Mouse (Mus musculus) midbrain, embryonic 15.5 days (tissue): Measurements from ENCODE around the gene Smyd3. TPM values are rescaled to one million over a fixed set of nuclear protein-coding genes. Genes with fewer than 3 reads are reported as not detected.

ENCODE experiments used
- ATAC-seq: fragments of 200-750 bp; cut with Nextera tagmentation; replicated peaks from 2 replicates; pipeline ENCODE4 v1.8.0; 2017; ENCODE audit warnings: moderate TSS enrichment
- H3K27ac ChIP-seq: fragments of 300-500 bp; sonication (generic); 2 replicates; pipeline ENCODE4 v1.5.1; 2015; ENCODE audit warnings: mild to moderate bottlenecking, inconsistent platforms
- H3K27me3 ChIP-seq: fragments of 300-500 bp; sonication (generic); replicated peaks from 2 replicates; pipeline ENCODE4 v1.6.1; 2015; ENCODE audit warnings: inconsistent platforms
- H3K36me3 ChIP-seq: fragments of 300-500 bp; sonication (generic); replicated peaks from 2 replicates; pipeline ENCODE4 v1.6.1; 2015; ENCODE audit warnings: inconsistent platforms
- H3K4me1 ChIP-seq: fragments of 300-500 bp; sonication (generic); 2 replicates; pipeline ENCODE4 v1.6.1; 2015; ENCODE audit warnings: inconsistent platforms
- H3K4me2 ChIP-seq: fragments of 300-500 bp; sonication (generic); 2 replicates; pipeline ENCODE4 v1.6.1; 2015; ENCODE audit warnings: inconsistent platforms, mild to moderate bottlenecking, moderate library complexity
- H3K4me3 ChIP-seq: fragments of 300-500 bp; sonication (generic); 2 replicates; pipeline ENCODE4 v1.5.1; 2015; ENCODE audit warnings: mild to moderate bottlenecking, inconsistent platforms
- H3K9ac ChIP-seq: fragments of 300-500 bp; sonication (generic); 2 replicates; pipeline ENCODE4 v1.6.1; 2015; ENCODE audit warnings: mild to moderate bottlenecking, inconsistent platforms
- H3K9me3 ChIP-seq: fragments of 300-500 bp; sonication (generic); 2 replicates; pipeline ENCODE4 v1.6.1; 2016; ENCODE audit warnings: inconsistent platforms
- WGBS: fragments of 180-500 bp; shearing (Covaris S2); methylation state at CpG from one replicate; pipeline ENCODE4 v1.1.7; 2015; ENCODE audit warnings: mixed read lengths; 5-methylcytosine and 5-hydroxymethylcytosine counted together
- polyA plus RNA-seq: library from polyadenylated mRNA; unstranded; fragments of >200 nt; fragmentation: Nextera tagmentation; extraction: Ambion mirVana; gene quantifications from 2 replicates; pipeline ENCODE4 v1.2.1, GENCODE M21; 2015

Smyd3 gene
- 23.5 and 24.8 TPM in 2 replicates for polyA plus RNA-seq

DNA sequence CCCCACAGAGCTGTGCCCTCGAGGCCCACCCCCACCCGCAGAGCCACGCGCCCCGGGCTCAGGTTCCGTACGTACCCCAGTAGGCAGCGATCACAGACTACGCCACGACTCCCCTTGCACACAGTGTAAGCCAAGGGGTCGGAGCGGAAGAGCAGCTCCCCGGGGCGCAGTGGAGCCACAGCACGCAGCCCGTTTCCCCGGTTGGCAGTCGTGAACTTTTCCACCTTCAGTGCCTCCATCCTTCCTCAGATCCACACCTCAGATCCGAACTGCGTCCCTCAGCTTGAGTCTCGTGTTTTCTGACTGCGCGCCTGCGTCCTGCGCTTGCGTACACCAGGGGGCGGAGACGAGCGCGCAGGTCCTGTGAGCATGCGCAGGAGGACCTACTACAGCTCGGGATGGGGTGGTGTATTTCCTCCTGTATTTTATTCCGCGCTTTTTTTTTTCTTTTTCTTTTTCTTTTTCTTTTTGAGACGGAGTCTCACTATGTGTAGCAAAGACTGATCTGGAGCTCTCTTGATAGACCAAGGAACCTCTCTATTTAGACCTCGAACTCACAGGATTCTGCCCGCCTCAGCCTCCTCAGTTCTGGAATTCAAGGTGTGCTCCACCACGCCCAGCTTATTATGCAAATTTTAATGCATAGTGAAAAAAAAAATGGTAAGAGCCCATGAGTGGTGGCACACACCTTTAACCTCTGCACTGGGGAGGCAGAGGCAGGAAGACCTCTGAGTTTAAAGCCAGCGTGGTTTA is at the start of gene Smyd3:
TSS of gene Smyd3 (minus strand) at position 329 of the 753 bp plus-strand sequence.
- Histone ChIP-seq H3K9me3 (no peaks in the 10 kb centered on the region), H3K36me3 (no peaks in the 10 kb centered on the region), H3K4me3 (peak within 1 kb of the TSS; percentile 80), H3K27me3 (no peaks in the 10 kb centered on the region), H3K4me1 (peaks cover 11% of the 10 kb centered on the region), H3K27ac (0 out of 2 replicates have a peak within 1 kb of the TSS, but pooled peaks have one; percentile 32), H3K9ac (peak within 1 kb of the TSS; percentile 75), H3K4me2 (peak within 1 kb of the TSS; percentile 98)
- ATAC-seq, result peak; percentile 90
- 7% methylated on average over 39 of the region's 39 CpGs for WGBS

DNA sequence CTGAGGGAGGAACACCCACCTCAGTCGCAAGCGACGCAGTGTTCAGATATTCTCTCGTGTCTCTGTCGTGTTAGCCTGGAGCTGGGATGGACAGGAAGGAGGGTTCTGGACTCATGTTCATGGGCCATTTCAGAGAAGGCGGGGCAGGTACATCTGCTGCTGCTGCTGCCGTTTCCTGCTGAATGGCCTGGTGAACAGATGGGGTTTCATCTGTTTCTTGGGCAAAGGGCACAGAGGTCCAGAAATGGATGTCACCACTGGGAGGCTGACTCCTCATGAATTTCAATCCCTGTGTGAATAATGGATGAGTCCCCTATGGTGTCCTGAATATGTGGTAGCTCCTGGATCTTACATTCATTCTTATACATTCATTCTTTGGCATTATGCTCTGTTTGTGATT is 49.7 kb upstream of the Smyd3 start:
- no peak for ATAC-seq
- no peaks in the 10 kb centered on the region for H3K9me3 ChIP-seq
- no peak overlapping the region for H3K9ac ChIP-seq
- WGBS, result 40% methylated on average over 7 of the region's 7 CpGs
- no peak overlapping the region for H3K4me3 ChIP-seq
- H3K27me3 ChIP-seq, result no peaks in the 10 kb centered on the region
- no peaks in the 10 kb centered on the region for H3K36me3 ChIP-seq
- H3K4me1 ChIP-seq, result no peaks in the 10 kb centered on the region
- no peak overlapping the region for H3K4me2 ChIP-seq
- H3K27ac ChIP-seq, result 0 out of 2 replicates have a peak overlapping the region, but pooled peaks have one; percentile 13

DNA sequence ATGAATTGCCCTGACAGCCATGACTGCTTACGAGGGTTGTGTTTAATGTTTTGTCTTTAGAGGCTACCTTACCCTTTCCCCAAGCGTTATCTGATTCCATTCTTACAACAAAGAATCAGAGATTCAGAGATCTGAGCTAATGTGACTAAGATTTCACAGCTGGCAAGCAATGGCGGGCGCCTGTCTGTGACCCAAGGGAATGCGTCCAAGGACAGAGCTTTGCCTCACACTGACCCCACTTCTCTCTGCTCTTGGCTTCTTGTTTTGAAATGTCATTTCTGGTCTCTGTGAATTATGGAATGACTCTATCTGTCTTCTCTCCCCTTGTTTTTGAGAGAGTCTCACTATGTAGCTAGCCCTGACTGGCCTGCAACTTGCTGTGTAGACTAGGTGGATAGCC is 46.1 kb upstream of the Smyd3 start:
- no peaks in the 10 kb centered on the region for H3K36me3 ChIP-seq
- WGBS, result 58% methylated on average over 5 of the region's 5 CpGs
- no peaks in the 10 kb centered on the region for H3K4me1 ChIP-seq
- H3K27me3 ChIP-seq, result no peaks in the 10 kb centered on the region
- H3K9me3 ChIP-seq, result no peaks in the 10 kb centered on the region
- H3K9ac ChIP-seq, result no peak overlapping the region
- H3K27ac ChIP-seq, result no peak overlapping the region
- no peak overlapping the region for H3K4me2 ChIP-seq
- no peak overlapping the region for H3K4me3 ChIP-seq
- no peak for ATAC-seq

DNA sequence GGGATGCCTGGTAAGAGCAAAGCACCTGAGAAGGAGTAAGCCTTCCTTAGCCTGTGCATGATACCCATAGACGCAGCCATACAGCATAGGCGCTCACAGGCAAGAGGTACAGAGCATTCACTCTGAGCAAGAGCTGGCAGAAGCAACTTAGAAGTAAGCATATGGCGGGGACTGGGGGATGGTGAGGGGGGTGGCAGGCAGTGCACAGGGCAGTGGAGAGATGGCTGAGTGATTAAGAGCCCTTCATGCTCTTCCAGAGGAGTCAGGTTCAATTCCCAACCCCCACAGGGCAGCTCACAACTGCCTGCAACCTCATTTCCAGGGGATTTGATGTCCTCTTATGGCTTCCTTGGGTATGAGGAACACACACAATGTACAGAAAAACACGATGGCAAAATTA is 45.4 kb upstream of the Smyd3 start:
- Histone ChIP-seq H3K4me1 (no peaks in the 10 kb centered on the region), H3K4me3 (no peak overlapping the region), H3K36me3 (no peaks in the 10 kb centered on the region), H3K9me3 (no peaks in the 10 kb centered on the region), H3K4me2 (no peak overlapping the region), H3K27me3 (no peaks in the 10 kb centered on the region), H3K9ac (no peak overlapping the region), H3K27ac (no peak overlapping the region)
- 90% methylated on average over 4 of the region's 4 CpGs for WGBS
- no peak for ATAC-seq

DNA sequence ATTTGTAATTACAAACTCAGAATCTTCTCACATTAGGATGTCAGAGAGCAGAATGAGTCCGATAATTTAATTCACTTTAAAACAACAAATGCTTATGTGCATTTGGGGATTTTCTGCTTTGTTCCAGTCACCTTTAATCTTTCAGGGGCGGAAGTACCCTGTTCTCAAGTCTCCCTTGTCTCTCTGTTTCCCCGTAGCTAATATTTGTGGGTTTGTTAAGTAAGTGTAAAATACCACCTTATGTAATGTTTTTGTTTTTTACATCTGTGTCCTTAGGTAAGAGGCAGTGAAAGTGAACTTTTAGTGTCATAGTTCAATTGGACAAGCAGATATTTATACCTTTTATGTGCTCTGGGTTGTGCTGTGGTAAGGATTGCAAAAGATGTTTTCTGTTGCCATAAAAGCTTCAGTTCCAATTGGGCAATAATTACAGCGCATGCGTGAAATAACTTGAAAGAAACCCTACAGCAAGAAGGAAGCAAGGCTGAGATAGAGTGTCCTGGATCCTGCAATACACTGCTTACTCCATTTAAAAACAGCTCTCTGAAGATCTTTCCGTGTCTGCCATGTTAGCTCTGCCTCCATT is 43.1 kb upstream of the Smyd3 start:
- Histone ChIP-seq H3K27me3 (no peaks in the 10 kb centered on the region), H3K27ac (no peak overlapping the region), H3K36me3 (no peaks in the 10 kb centered on the region), H3K4me1 (no peaks in the 10 kb centered on the region), H3K9me3 (no peaks in the 10 kb centered on the region), H3K4me2 (no peak overlapping the region), H3K9ac (no peak overlapping the region), H3K4me3 (no peak overlapping the region)
- WGBS, result 91% methylated on average over 6 of the region's 6 CpGs
- no peak for ATAC-seq

DNA sequence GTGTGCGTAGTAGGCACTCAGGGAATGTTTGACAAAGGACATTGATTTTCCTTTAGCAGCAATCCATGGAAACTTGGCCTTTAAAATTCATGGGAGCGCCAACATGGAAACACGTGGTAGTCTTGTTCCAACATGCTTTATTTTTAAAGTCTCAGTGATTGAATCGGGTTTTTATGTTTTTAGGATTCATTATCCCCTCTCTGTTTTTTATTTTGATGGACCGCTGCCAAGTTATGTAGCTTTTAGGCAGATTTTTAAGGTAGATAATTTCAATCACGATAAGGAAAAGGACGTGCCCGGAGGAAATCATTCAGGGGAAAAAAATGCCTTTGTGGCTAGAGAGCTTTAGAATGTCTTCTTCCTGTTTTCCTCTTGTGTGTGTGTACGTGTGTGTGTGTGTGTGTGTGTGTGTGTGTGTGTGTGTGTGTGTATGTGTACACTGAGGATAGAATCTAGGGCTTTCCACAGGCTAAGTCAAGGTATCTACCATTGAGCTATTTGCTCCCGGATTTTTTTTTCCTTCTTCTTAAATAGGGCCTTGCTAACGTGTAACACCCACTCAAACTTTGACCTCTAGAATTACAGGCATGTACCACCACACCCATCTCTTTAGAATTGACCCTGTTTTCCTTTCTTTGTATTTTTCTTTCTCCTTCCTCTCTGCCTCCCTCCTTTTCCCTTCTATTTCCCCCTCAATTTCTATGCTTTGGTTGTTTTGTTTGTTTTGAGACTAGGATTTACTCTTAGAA is 41.8 kb upstream of the Smyd3 start:
- Histone ChIP-seq H3K9ac (no peak overlapping the region), H3K36me3 (no peaks in the 10 kb centered on the region), H3K4me2 (no peak overlapping the region), H3K27me3 (no peaks in the 10 kb centered on the region), H3K9me3 (no peaks in the 10 kb centered on the region), H3K4me3 (no peak overlapping the region), H3K27ac (no peak overlapping the region), H3K4me1 (no peaks in the 10 kb centered on the region)
- ATAC-seq, result no peak
- 84% methylated on average over 11 of the region's 11 CpGs for WGBS

DNA sequence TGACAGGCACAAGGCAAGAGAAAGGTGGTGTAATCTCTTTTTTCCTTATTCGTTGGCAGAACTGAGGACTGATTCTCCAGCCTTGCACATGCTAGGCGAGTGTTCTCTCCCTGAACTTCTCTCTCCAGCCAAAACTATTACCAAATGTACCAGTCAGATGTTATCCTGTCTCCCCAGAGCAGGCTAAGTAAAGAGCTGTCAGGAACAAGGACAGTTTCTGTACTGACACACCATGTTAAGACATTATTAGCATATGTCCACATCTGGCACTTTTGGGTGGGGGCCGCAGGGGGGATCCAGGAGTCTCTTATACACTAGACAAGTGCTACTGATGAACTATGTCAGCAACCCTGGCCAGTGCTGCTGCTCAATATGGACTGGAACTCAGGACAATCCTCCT is 39.1 kb upstream of the Smyd3 start:
- no peaks in the 10 kb centered on the region; the same call in 1 of the 2 replicates for H3K4me1 ChIP-seq
- H3K4me2 ChIP-seq, result no peak overlapping the region
- no peaks in the 10 kb centered on the region for H3K36me3 ChIP-seq
- H3K9me3 ChIP-seq, result no peaks in the 10 kb centered on the region
- no peak overlapping the region for H3K27ac ChIP-seq
- H3K4me3 ChIP-seq, result no peak overlapping the region
- ATAC-seq, result no peak
- H3K27me3 ChIP-seq, result no peaks in the 10 kb centered on the region
- H3K9ac ChIP-seq, result no peak overlapping the region
- 94% methylated on average over 3 of the region's 3 CpGs for WGBS

DNA sequence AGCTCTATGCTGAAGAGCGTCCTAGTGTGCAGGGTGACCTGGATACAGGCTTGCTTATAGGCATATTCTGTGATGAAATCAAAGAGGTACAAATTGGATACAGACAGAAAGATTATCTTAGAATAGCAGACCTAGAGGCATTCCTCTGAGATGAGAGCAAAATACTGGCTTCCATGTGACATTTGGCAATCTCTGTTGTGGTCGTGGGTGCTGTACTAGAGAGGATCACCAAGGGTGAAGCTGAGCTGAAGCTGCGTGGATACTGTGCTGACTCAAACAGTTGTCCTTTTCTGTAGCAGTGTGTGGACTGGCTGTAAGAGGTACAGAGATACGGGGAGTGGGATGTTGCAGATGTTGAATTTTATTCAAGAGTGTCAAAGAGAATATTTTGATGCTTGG is 36.1 kb upstream of the Smyd3 start:
- Histone ChIP-seq H3K36me3 (no peaks in the 10 kb centered on the region), H3K4me2 (no peak overlapping the region), H3K9me3 (no peaks in the 10 kb centered on the region), H3K9ac (no peak overlapping the region), H3K27me3 (no peaks in the 10 kb centered on the region), H3K4me1 (no peaks in the 10 kb centered on the region; the same call in 1 of the 2 replicates), H3K27ac (no peak overlapping the region), H3K4me3 (no peak overlapping the region)
- 84% methylated on average over 4 of the region's 4 CpGs for WGBS
- ATAC-seq, result no peak

DNA sequence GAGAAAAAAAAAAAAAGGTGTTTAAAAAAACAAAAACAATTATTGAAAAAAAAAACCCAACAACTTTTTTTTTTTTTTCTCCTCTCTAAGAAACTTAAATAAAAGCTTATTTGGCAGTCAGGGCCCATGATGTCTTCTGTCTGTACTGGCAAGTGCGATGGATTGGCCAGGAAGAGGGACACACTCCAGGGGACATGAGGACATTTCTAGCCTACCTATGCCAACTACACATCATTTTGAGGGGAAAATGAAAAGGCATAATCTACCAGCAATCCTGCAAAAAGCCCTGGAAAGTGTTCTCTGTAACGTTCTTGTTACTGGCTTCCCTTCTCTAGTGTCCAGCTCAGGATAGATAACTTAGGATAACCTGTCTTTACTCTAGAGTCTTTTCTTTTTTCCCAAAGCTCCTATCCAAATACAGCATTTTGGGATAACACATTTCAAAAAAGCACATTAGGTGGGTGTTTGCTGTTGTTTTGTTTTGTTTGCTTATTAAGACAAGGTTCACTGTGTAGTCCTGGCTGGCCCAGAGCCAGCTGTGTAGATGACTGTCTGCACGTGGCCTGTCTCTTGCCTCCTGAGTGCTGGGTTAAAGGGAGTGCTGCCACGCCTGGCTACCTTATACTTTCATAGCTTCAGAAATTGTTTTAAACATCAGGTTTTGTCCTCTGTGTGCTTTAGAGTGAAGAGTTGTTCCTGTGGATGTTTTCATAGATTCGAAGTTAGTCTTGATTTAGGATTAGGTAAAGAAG is 35.5 kb upstream of the Smyd3 start:
- Histone ChIP-seq H3K9ac (no peak overlapping the region), H3K4me2 (no peak overlapping the region), H3K27me3 (no peaks in the 10 kb centered on the region), H3K9me3 (no peaks in the 10 kb centered on the region), H3K36me3 (no peaks in the 10 kb centered on the region), H3K4me1 (peaks cover 2% of the 10 kb centered on the region), H3K4me3 (no peak overlapping the region), H3K27ac (no peak overlapping the region)
- ATAC-seq, result no peak
- 75% methylated on average over 5 of the region's 5 CpGs for WGBS

DNA sequence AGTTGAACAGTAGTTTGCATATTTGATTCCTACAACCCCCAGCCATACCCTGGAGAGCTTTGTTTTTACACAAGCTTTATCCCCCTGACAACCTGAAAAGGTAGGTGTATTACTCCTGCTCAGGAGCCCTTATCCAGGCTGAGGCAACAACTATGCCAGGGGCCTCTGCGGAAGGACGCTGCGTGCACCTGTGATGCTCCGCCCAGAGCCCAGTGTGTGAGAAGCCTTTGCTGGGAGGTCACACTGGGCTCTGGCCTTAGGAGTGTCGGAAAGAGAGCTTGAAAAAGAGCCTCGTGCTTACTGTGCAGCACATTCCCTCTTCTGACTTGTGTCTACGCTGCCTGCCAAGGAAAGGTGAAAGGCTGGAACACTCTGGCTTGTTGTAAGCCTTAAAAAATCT is 34.9 kb upstream of the Smyd3 start:
- H3K27me3 ChIP-seq, result no peaks in the 10 kb centered on the region
- no peaks in the 10 kb centered on the region for H3K36me3 ChIP-seq
- no peak overlapping the region for H3K27ac ChIP-seq
- no peaks in the 10 kb centered on the region for H3K9me3 ChIP-seq
- no peak overlapping the region for H3K9ac ChIP-seq
- H3K4me1 ChIP-seq, result peaks cover 8% of the 10 kb centered on the region
- H3K4me3 ChIP-seq, result no peak overlapping the region
- ATAC-seq, result no peak
- no peak overlapping the region for H3K4me2 ChIP-seq
- 49% methylated on average over 7 of the region's 7 CpGs for WGBS

DNA sequence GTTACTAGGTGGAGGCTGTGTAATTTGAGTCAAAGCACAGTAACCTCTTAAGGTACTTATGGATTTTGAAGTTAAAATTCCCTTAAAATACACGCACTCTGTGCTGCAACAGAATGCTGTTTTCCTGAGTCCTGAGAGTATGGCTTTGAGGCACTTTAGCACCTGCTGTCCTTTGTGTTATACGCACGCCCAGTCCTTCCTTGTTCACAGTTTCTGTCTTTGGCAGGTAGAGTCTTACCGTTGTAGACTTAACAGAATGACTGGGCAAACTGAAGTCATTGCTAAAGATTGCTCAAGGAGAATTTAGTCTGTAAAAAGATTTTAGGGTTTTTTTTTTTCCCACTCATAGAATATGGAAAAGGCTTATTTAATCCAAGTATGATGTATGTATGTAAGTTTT is 34.1 kb upstream of the Smyd3 start:
- H3K9me3 ChIP-seq, result no peaks in the 10 kb centered on the region
- H3K27ac ChIP-seq, result no peak overlapping the region
- no peaks in the 10 kb centered on the region for H3K36me3 ChIP-seq
- no peak overlapping the region for H3K4me3 ChIP-seq
- ATAC-seq, result no peak
- H3K27me3 ChIP-seq, result no peaks in the 10 kb centered on the region
- H3K9ac ChIP-seq, result no peak overlapping the region
- H3K4me1 ChIP-seq, result peaks cover 16% of the 10 kb centered on the region
- H3K4me2 ChIP-seq, result no peak overlapping the region
- 91% methylated on average over 4 of the region's 4 CpGs for WGBS

DNA sequence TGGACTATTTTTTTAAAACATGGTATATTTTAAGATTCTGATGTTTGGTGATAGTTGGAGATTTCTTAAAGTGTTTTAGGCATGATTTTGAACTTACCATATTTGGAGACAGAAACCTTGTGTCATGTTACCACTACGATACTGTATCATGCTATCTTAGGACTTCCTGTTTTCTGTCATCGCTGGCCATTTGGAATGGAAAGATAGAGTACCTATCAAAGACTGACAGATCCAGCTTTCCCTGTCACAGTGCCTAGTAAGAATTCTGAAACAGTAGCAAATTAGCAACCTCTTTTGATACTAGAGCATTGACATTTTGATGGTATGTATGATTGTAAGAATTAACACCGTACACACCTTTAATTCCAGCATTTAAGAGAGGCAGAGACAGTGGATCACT is 33.5 kb upstream of the Smyd3 start:
- ATAC-seq, result no peak
- Histone ChIP-seq H3K4me2 (no peak overlapping the region), H3K9me3 (no peaks in the 10 kb centered on the region), H3K27ac (no peak overlapping the region), H3K36me3 (no peaks in the 10 kb centered on the region), H3K27me3 (no peaks in the 10 kb centered on the region), H3K4me1 (peaks cover 16% of the 10 kb centered on the region), H3K4me3 (no peak overlapping the region), H3K9ac (no peak overlapping the region)
- 94% methylated on average over 3 of the region's 3 CpGs for WGBS
